Mouse (Mus musculus) myocyte (in vitro differentiated cells): ENCODE measurements at regions not wholly inside any gene's neighbourhood (a gene's known extent, or its start where the extent isn't known, plus 50 kb on each side); places are given as distances from the start of the nearest gene placed in this dataset.

ENCODE experiments used
- MAX ChIP-seq: IDR thresholded peaks from one replicate; pipeline ENCODE4 v1.6.1; 2011; ENCODE audit warnings: low read depth, mild to moderate bottlenecking, control low read depth
- POLR2A ChIP-seq: IDR thresholded peaks from one replicate; pipeline ENCODE4 v1.6.1; 2011; ENCODE audit warnings: low read depth, mild to moderate bottlenecking, control low read depth, moderate library complexity; ENCODE audit not compliant: insufficient read length

- TF ChIP-seq POLR2A (no peak), MAX (no peak)
Measured at GRCm38 (mm10) chr6:100968080-100968856, 134.8 kb downstream of the Ppp4r2 start.
